Mouse (Mus musculus) small intestine, adult 10 weeks (tissue): ENCODE measurements around the gene Blvra. TPM values are rescaled to one million over a fixed set of nuclear protein-coding genes. Genes with fewer than 3 reads are reported as not detected.

ENCODE experiments used
- polyA plus RNA-seq: library from polyadenylated mRNA; stranded (reverse); fragments of 350-450 nt; fragmentation: Illumina TruSeq; extraction: RNeasy Lipid Tissue Mini Kit (QIAGEN cat#74804); gene quantifications from one replicate; pipeline ENCODE4 v1.2.3, GENCODE M21; 2014; ENCODE audit warnings: low replicate concordance

The Blvra gene
- 23.0 TPM for polyA plus RNA-seq

DNA sequence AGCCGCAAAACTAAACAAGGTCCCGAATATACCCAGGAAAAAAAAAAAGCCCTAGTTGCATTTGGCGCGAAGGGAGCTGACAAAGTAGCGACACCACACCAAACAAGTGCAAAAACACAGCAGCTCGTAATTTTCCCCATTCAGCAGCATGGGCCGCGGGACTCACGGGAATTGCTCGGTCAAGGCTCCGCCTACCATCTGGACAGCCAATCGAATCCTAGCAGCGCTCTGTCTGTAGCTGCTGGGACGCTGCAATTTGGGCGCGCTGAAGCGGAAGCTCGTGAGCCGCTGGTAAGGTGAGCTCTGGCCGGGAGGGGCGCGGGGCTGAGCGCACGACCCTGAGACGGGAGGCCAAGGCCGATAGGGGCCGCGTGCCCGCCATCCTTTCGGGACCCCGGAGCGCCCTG, at the start of gene Blvra:
Gene Blvra, plus strand, starts transcription at position 231 of the 407 bp plus-strand sequence.

DNA sequence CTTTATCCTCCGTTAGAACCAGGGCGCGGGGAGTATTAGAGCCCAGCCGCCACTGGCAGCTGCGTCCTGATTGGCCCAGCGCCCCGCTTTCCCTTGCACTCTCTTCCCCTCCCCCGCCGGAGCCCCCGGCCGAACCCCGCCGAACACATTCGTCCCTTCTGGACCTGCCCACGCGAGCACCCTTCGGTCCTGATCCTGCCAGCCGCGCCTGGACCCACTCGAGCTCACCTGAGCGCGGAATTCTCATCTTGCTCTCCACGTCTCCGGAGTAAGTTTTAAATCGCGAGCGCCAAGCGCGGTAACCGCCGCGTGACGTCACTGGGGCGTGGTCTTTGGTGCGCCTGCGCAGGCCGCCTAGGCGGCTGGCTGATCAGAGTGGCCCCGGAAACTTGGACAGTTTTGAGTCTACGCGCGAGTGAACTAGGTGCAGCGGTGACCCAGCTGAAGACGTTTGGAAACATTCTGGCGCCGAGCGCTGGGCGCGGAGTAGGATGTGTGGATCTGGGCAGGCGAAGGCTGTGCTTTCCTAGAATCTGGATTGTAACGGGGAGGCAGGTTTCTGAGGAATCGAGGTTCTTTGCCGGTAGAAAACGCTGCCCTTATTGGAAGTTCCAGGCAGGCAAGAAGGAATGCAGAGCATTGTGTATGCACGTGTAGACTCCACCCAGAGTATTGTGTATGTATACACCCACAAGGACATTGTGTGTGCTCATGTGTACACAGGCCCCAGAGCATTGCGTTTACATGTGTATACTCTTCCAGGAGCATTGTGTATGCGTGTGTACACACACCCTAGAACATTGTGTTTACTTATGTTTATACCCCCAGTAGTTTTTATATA, 63.4 kb downstream of the Blvra start, which contains the start of gene Ncaph:
Gene Ncaph, minus strand, starts transcription at position 334 of the 841 bp plus-strand sequence.

DNA sequence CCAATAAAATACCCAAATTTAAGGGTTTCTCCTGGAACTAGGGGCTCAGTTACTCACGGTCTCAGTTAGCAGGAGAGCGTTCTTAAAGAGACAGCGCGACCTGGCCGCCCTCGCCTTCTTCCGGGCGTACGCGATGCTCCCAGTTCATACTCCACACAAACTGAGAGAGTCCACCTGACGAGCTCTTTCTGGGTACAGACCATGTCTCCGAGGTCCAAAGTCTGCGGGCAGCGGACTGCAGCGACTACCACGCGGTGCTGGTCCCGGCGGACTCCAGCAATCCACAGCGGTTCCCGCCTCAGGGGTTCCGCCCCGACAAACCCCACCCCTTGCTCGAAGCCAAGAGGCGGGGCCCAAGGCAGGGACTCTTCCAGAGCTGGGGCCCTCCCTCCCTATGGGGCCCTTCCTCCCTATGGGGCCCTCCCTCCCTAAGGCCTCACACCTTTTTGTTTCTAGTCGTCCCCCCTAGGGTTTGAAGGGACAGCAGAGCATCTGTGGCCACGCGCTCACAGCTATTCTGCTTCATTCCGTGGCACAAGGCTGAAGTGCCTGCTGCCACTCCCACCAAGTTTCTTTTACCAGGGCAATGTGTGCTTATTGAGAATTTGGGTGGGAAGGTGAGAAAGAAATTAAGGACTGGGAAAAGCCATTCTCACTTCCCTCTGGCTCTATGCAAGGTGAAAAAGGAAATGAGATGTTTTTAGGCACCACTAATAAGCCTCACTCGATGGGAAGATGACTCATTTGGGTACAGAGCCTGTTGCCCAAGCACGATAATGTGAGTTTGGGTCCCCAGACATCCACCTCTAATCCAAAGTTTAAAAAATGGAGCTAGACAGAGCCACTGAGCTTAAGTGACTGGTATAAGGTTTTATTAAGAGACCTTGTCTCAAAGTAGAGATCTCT, 72.9 kb downstream of the Blvra start, which contains the start of gene Itpripl1:
Gene Itpripl1, minus strand, starts transcription at position 285 of the 906 bp plus-strand sequence.

Other genes with a start within 250 kb of the Blvra start
- gene Trpm7, start 194.4 kb upstream of the Blvra start, polyA plus RNA-seq = 152 TPM
- gene Sppl2a, start 137.4 kb upstream of the Blvra start, polyA plus RNA-seq = 198 TPM
- 15.4 TPM for gene Ap4e1, start 61.9 kb upstream of the Blvra start, polyA plus RNA-seq
- 18.8 TPM for gene Ncaph, start 63.3 kb downstream of the Blvra start, polyA plus RNA-seq
- gene Itpripl1, start 72.8 kb downstream of the Blvra start, polyA plus RNA-seq = 2.2 TPM
- 0.63 TPM for gene 1810024B03Rik, start 137.6 kb downstream of the Blvra start, polyA plus RNA-seq
- gene Snrnp200, start 137.7 kb downstream of the Blvra start, polyA plus RNA-seq = 16.6 TPM
- gene Ciao1, start 177.2 kb downstream of the Blvra start, polyA plus RNA-seq = 22.9 TPM
- gene Tmem127, start 177.2 kb downstream of the Blvra start, polyA plus RNA-seq = 46.4 TPM
- gene Stard7, start 199.6 kb downstream of the Blvra start, polyA plus RNA-seq = 123 TPM